Mouse (Mus musculus): ENCODE results near the gene Klhl26.

DNA sequence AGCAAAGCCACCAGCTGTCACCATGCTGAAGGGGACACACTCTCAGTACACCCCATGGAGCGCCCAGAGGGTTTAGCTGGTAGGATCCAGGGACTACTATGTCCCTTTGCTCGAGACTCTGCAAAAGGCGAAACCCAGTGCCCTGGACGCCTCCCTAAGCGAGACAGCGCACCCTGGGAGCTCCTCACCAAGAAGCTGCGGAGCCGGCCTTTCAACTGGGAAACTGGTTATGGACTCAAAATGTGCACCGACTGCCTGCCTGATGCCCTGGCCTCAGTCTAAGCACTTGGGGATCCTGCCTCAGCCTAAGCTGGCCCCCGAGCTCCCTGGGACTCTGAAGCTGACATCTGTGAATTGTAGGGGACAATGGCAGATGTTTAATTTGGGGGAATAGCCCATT lies 67.7 kb downstream of the Klhl26 start:
- TF ChIP-seq POLR2A (IDR thresholded peaks at IDR 0.05; ENCODE audit: borderline replicate concordance, low read depth, low read length), result no peak
- TF ChIP-seq CTCF (IDR thresholded peaks at IDR 0.05; ENCODE audit: low read depth, low read length), result no peak

All from bone marrow macrophage, adult 2 months (primary cell).